Mouse (Mus musculus): ENCODE results near the gene Wfdc12. TPM values are rescaled to one million over a fixed set of nuclear protein-coding genes. Genes with fewer than 3 reads are reported as not detected.
"Not testable (repeated sequence)": the region's sequence is repeated elsewhere in the genome, so short reads cannot be mapped to it uniquely, and the experiment has no call there.

Gene Wfdc12
- polyA plus RNA-seq (2012; rRNA removed), result 0.81 TPM in 1 of 2 replicates, not detected in the other

DNA sequence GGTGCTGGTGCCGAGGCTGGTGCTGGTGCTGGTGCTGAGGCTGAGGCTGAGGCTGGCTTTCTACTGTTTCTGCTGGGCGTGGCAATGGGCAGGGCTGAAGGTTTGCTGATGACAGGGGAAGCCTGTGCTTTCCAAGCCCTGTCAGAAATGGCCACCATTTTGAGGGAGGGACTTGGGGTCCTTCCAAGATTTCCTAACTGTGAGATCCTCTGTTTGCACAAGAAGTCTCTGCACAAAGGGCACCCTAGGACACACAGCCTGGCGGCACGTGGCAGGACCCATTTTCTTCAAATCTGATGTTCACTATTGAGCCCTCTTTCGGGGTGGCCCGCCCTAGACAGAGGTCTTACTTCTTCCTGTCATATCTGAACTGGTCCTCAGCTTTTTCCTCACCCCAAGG is at the start of gene Wfdc12:
TSS of gene Wfdc12 (minus strand) at position 33 of the 400 bp plus-strand sequence.
- DNase-seq (ENCODE audit: low read depth), result no peak

DNA sequence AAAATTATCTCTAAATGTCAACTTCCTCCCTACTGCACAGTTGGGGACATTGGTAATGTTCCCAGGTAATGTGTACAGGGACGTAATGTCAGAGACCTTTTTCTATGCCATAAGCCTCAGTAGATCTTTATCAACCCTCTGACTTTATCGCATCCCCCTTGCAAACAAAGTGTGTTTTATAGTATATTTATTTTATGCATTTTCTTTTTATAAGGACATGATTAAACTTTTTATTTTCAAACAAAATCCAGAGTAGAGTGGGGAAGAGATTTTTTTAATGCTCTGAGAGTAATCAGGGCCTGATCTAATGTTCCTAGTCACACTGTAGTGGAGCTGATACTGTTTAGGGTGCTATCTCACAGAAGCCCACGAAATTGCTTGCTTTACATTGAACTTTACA is 48.0 kb upstream of the Wfdc12 start, which contains the start of gene Svs2:
TSS of gene Svs2 (minus strand) at position 101 of the 400 bp plus-strand sequence.
- no peak for DNase-seq (ENCODE audit: low read depth)

DNA sequence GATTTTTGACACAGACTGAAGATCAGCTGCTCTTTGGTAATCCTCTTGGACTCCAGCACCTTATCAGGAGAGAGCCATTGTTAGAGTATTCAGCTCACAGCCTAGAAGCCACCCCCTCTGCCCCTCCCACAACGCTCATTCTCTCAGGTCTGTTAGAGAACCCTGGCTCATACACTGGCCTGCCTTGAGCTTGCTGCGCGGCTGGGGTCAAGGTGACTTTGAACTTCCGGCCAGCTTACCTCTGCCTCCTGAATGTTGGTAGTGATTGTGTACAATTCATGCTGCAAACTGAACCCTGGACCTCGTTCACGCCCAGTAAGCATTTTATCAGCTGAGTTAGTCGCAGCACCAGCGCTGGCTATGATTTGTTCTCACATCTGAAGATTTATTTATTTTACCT is 42.3 kb upstream of the Wfdc12 start:
- DNase-seq (ENCODE audit: low read depth), result no peak

DNA sequence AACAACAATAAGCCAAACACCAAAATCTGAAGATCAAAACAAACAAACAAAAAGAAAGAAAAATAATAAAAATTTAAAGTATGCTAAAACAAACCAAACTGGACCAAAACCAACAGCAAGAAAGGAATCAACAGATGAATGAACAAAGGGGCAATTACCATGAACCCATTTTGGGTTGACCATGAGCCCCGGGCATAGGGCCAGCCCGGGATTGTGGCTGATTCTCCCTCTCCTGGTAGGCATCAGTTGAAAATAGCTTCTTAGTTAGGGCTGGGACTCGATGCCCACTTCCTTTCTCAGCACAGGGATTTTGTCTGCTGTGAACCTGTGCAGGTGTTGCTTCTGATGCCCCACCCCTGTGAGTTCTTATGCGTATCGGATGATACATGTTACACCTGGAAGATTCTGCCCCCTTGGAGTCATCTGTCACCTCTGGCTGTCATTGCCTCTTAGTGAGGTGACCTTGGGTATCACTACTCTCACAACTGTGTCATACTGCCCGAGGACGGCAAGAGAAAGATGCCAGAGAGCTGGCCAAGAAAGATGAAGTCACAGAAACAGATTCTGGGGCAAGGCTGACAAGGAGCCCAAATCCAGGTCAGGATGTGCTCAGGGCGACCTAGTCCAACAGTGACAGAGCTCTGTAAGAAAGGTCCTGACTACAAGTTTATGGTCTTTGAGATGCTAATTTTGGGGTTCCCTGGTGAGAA is 38.1 kb upstream of the Wfdc12 start:
- no peak for DNase-seq (ENCODE audit: low read depth)

DNA sequence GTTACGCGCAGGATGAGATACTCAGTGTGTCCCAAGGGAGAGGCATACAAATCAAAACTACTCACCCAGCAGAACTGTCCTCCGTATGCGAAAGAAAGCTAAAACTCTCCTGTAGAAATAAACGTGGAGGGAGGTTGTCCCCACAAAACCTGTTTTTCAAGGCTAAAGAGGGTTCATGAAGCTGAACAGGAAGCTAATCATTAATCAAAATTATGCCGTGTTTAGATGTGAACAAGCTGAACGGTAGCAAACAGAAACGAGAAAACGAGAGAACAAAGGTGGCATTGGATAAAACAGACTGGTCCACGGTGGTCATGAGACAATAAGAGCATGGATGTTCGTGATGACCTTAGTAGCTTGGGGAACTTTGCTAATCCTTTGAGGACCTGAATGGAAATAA is 31.1 kb upstream of the Wfdc12 start, which contains the start of gene Wfdc15b:
TSS of gene Wfdc15b (minus strand) at position 139 of the 400 bp plus-strand sequence.
- DNase-seq (ENCODE audit: low read depth), result no peak

DNA sequence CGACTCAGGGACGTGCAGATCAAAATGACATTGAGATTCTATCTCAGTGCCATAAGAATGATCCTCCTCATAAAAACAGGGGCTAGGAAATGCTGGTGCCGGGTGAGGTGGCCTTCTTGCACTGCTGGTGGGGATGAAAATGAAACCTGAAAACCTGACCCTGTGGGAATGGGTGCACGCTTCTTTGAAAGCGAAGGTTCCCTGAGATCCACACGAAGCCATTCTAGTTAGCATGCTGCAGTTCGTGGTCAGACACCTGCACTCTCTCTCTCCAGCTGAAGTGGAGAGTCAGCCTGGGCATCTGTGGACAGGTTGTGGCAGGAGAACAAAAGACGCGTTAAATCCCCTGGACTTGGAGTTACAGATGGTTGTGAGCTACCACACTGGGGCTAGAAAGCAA is 28.9 kb upstream of the Wfdc12 start:
- DNase-seq (ENCODE audit: low read depth), result no peak

DNA sequence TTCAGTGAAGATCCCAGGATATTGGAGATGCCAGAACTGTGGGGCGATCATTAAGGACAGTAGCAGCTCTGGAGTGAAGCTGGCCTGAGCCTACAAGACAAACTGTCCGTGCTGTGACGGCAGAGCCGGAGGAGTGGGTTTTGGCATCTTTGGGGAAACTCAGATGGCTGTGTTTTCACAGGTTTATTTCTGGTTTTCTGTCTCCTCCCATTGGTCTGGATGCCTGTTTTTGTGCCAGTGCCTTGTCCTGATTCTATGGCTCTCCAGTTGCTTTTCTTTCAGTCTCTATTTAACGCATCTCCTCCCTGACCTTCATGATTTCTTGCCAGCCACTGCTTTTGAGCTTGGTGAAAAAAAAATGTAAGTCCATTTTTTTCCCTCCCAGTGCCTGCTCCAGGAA is 22.3 kb upstream of the Wfdc12 start:
- DNase-seq (ENCODE audit: low read depth), result no peak

DNA sequence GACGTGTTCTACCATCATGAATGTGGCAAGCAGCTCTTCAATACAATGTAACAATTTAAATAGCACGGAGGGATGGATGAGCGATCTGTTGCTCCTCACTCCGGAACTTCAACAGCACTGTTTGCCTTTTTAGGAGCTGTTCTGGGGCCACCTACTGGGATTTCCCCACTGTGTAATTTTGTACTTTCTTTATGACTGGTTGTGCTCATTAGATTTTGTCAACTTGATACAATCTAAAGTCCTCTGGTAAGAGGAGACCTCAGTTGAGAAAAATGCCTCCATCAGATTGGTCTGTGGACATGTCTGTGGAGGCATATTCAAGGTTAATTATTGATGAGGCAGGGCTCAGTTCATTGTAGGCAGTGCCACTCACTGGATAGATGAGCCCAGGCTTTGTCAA is 20.5 kb upstream of the Wfdc12 start:
- no peak for DNase-seq (ENCODE audit: low read depth)

DNA sequence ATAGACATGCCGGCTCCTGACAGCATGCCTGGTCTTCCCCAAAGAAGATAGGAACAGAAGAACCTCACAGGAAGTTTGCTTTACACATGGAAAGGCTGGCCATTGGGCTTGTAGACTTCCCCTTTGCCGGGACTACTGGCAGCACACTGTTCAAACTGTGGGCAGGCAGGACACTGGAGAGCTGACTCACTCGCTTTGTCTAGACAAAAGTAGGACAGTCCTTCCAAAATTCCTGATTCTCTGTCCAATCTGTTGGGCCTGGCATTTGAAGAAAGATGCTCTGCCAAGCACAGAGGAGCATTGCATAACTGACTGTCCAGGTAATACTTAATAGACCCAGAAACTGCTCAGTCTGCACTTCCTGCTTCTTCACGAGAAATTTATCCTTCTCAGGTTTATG is 16.3 kb upstream of the Wfdc12 start:
- no peak for DNase-seq (ENCODE audit: low read depth)

DNA sequence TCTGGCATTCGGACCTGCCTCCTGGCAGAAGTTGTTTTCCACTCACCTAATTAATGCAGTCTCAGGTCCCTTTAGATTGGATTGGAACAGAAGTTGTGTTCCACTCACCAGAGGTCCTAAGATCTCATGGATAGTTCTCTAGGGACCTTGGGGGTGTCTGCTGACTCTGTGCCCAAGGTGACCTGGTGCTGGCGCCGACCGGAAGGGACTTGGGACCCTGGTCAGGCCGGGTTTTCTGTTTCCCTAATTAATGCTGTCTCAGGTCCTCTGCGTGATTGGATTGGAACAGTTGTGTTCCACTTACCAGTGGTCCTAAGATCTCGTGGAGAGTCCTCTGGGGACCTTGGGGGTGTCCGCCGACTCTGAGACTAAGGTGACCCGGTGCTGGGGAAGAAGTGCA is 15.6 kb upstream of the Wfdc12 start:
- DNase-seq (ENCODE audit: low read depth), result not testable (repeated sequence)

DNA sequence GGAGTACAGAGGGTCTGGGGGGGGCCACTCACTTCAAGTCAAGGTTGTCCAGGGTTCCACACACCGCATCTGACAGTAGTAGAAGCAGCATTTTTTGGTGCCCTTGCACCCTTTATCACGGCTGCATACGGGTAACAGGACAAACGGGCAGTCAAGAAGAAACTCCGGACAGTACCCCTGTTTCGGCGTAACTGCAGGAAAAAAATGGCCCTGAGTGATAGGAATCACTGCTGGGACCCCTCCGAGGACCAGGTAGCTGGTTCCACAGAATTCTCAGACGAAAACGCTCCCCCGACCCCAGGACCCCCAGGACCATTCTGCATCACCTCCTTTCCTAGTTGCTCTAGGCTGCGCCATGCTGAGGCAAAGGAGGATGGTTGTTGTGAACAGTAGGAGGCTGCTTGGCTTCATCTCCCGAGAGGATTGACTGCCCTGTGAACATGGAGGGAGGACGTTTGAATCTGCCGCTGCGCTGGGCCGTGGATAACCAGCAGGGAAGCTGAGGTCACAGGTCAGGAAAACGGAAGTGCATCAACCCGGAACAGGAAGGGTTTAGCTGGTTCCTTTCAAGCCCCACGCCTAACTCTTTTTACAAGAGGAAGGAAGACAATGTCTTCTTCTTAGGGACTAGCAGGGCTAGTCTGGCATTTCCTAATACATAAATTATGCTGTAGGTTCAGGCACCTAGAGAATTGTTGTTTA is 9.4 kb upstream of the Wfdc12 start, which contains the start of gene Wfdc15a:
TSS of gene Wfdc15a (minus strand) at position 505 of the 702 bp plus-strand sequence.
- DNase-seq (ENCODE audit: low read depth), result no peak

DNA sequence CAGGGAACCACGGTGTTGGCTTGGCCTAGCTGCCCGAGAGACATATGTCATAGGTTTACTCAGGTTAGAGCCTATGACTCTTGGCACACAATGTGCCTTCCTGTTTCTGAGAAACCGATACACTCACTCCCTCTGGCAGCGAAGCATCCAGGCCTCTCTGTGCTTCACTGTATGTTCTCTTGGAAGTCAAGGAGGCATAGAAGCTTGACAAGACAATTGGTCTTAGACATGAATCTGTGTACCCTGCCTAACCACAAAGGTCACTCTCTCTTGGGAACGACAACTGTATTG is 6.2 kb upstream of the Wfdc12 start:
- DNase-seq (ENCODE audit: low read depth), result no peak

DNA sequence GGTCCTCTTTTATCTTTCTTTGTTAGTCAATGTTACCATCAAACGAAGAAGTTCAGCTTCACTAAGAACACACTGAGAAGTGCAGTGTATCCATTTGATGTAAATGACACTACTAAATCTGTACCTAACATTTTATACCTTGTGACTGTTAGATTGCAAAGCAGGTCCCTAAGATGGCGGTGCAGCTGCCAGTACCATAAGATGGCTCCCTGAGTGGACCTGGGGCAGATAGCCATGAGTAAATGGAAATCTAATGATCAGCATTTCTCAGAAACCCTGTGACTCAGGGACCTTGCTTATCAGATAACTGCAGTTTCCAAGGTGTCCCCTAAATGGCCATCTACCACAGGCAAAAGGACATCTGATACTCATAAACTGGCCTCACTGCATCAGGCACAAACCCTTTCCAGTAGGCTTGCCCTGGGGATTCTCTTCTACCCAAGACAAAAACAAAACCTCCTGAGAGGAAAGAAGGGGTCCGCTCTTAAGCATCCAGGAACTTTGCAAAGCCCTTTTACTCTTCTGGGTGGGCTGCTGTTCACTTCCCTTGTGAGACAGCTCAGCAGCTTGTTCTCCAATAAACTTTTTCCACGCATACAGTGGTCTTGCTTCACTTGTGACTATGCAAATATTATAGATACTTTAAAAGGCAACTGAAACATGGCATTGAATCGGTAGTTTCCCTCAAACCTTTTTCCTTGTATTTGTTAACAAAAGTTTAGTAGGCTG is 5.7 kb upstream of the Wfdc12 start:
- DNase-seq (ENCODE audit: low read depth), result no peak

DNA sequence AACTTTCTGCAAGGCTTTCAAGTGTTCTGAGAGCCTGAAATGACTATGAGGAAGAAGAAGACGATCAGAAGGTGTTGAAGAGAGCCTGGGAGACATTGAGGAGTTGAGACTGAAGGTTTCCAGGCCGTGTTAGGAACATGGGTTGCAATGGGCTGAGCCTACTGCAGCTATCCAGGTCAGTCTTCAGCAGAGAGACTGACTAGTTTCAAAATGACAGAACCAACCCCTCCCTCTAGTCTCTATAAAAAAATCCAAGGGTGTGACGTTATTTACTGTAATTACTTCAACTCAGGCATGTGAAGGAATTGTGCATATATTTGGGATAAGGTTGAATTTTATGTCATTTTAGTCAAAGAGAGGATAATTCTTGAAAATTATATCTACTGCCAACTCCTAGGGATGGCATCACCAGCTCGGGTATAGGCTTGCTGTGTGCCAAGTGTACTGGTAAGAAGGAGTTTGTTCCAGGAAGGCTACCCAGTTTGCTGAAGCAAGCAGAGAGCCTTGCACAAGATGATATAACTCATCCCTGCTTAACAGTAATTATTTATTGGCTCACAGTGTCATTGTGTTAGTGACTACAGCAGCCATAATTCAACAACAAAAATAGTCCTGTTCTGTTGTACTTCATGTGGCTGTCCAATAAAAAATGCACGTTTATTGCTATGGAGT is 4.7 kb upstream of the Wfdc12 start:
- DNase-seq (ENCODE audit: low read depth), result no peak

DNA sequence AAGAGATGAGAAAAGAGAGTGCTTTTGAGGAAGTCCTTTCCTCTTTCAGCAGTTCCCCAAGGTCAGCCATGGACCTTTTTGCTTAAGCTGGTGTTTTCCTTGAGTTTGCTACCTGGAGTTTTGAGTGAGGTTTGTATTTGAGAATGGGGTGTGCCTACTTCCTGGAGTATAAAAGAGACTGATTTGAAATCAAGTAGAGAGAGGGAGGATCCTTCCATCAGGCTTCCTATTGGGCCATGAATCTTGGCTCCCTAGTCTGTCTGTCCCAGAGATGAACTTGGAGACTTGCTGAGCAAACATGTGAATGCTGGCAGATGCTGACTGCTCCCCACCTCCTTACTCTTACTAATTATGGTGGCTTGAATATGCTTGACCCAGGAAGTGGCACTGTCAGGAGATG is 1.9 kb upstream of the Wfdc12 start:
- no peak for DNase-seq (ENCODE audit: low read depth)

DNA sequence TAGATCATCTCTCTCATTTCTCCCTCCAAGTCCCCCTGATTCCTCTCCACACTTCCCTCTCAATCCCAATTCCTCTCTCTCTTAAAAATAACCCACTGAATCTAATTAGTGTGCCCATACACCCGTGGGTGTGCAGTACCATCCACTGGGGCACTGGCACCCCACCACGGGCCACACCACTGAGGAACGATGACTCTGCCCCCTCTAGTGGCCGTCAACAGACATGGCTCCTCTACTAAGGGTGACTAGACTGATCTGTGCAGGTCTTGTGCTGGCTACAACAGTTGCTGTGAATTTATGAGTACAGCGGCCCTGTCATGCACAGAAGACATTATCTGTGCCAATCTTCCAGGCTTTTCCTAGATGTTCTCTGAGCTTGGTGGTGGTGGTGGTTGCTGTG is 1.7 kb downstream of the Wfdc12 start:
- DNase-seq (ENCODE audit: low read depth), result no peak

DNA sequence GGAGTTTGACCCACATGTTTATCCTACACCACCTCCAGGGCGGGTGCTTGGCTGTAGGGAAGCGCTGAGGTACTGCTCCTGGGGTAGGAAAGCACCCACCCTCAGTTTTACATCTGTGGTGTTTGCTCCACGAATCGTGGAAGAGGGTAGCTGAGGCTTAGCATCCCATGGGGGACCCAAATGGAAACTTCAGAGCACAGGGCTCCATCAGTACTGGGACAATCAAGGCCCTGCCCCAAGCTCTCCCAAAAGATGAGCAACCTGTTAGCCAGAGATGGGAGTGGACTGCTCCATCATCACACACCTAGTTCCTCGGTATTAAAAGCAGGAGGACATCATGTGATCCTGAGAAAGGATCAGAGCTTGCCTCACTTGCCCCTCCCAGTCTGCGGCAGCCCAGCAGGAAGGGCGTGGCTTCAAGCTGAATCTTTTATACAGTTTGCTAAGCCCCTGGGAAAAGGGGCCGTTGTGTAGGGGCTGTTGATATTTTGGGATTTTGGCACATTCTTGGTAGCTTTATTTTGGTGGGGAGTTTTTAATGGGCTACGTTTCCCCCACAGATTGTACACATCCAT is 6.2 kb downstream of the Wfdc12 start:
- DNase-seq (ENCODE audit: low read depth), result no peak

DNA sequence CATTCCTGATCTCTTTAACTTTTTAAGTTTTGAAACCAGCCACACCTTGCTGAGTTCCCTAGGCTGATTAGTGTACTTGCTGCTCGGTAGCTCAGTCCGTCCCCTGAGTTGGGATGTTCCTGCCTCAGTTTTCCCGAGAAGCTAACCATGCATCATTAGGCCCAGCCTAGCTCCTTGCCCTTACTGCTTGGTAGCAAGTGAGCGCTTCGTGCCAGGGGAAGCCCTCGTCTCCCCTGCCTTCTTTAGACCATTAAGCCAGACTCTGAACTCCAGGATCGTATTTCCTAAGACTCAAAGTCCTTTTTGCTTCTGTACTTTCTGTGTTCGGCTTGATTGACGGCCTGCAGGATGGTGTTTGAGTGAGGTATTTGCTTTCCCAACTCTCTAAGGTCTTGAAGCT is 7.1 kb downstream of the Wfdc12 start:
- DNase-seq (ENCODE audit: low read depth), result no peak

DNA sequence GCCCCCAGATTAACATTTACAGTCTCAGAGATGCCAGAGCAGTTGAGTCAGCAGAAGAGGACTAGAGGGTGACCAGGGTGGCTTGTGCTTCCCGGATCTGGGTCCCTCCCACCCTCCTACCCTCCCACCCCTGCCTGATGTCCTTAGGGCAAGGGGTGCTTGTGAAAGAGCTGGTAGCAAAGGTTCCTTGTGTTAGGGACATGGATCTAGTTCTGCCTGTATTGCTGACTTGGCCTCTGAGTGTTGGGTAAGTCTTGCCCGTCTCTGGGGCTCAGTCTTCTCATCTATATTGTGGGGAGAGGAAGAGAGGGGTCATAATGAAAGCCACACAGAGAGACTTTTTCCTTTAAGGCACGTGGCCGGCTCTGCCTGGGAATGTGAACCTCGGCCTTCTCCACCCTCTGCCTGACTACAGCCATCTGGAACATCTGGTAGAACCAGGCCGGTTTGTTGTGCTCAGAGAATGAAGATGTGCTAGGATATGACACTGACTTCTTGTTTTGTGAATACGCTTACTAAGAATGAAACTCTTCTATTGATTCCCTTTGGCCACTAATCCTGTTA is 7.6 kb downstream of the Wfdc12 start, which contains the start of gene Wfdc5:
TSS of gene Wfdc5 (minus strand) at position 51 of the 564 bp plus-strand sequence.
- no peak for DNase-seq (ENCODE audit: low read depth)

DNA sequence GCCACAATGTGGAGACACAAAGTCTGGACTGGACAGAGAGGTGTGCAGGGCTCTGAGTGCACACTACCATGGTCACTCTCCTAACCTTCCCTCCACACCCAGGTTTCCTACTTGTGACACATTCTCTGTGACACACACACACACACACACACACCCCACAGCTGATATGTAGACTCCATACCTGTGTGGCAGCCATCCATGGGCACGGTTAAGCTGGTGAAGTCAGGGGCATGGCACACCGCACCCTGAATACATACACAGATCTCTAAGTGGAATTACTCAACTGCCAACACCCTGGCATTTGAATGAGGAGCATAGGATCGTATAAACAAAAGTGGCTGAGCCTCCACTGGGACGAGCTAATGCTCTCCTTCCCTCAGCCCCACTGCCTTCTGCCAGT is 9.6 kb downstream of the Wfdc12 start:
- no peak for DNase-seq (ENCODE audit: low read depth)

DNA sequence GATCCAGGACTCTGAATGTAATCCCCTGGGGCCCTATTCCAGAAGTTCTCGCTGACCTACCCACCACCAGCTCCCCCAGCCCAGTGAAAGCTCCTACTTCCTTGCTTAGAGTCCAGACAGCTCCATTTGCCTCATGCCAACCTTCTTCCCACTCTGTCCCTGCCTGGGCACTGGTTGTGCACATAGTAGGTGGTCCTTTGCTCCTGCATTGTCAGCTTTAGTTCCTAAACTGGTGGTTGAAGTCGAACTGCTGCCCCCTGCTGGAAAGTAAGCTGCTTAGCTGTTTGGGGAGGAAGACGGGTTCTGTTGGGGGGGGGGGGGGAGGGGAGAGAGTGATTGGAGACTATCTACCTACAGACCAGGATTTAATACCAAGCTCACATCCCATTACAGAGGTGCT is 10.3 kb downstream of the Wfdc12 start:
- no peak for DNase-seq (ENCODE audit: low read depth)
